ENCODE assay signal across 33 mouse cellular contexts in genomic region chr11:50188682-50189081, GRCm38 (mm10). TPM values are rescaled to one million over a fixed set of nuclear protein-coding genes. Genes with fewer than 3 reads are reported as not detected.
DNase-seq lines count a peak whose midpoint lies in the region; ATAC-seq and TF ChIP-seq lines count a peak whose summit lies in the region.
"Had no signal": no experiment of that assay in that cellular context is flagged by ENCODE, and none has a peak within 500 bp of the region (broad histone marks: within the 10 kb centered on the region; RNA-seq: fewer than 3 reads in every experiment).

No protein-coding gene starts in this region.

- no peak for TF ChIP-seq CTCF in intestine, postnatal 0 days (IDR thresholded peaks at IDR 0.05; ENCODE audit: low read depth)
- TF ChIP-seq CTCF in stomach, postnatal 0 days (IDR thresholded peaks at IDR 0.05; ENCODE audit: low read depth) = no peak

- no peak for TF ChIP-seq EP300 in stomach, postnatal 0 days (optimal IDR thresholded peaks at IDR 0.05)

- H3K4me1 ChIP-seq in intestine, embryonic 15.5 days (replicated peaks) = no peaks in the 10 kb centered on the region
- H3K4me1 ChIP-seq in intestine, postnatal 0 days (replicated peaks; ENCODE audit: control insufficient read depth, insufficient read depth, low read length) = no peaks in the 10 kb centered on the region
- H3K4me1 ChIP-seq in stomach, embryonic 14.5 days (ENCODE audit: control insufficient read depth, insufficient read depth, low read length) = no peaks in the 10 kb centered on the region
- no peaks in the 10 kb centered on the region for H3K4me1 ChIP-seq in stomach, postnatal 0 days (replicated peaks; ENCODE audit: control insufficient read depth, insufficient read depth)
- no peaks in the 10 kb centered on the region for H3K4me1 ChIP-seq in stomach, embryonic 16.5 days (ENCODE audit: control insufficient read depth, insufficient read depth, low read length)
- H3K4me1 ChIP-seq in embryonic facial prominence, embryonic 10.5 days = no peaks in the 10 kb centered on the region
- H3K4me1 ChIP-seq: embryonic facial prominence, embryonic 13.5 days; forebrain, embryonic 10.5 days; forebrain, embryonic 15.5 days; limb, embryonic 12.5 days; midbrain, embryonic 12.5 days; neural tube, embryonic 12.5 days had no signal

- no peak overlapping the region for H3K4me2 ChIP-seq in intestine, embryonic 15.5 days (replicated peaks)
- no peak overlapping the region for H3K4me2 ChIP-seq in intestine, postnatal 0 days (replicated peaks; ENCODE audit: low read depth)
- H3K4me2 ChIP-seq in stomach, embryonic 14.5 days (replicated peaks; ENCODE audit: low read depth, low read length) = no peak overlapping the region
- H3K4me2 ChIP-seq in stomach, postnatal 0 days (replicated peaks; ENCODE audit: low read depth) = no peak overlapping the region
- no peak overlapping the region for H3K4me2 ChIP-seq in stomach, embryonic 16.5 days (ENCODE audit: low read depth, low read length)
- H3K4me2 ChIP-seq: embryonic facial prominence, embryonic 13.5 days; forebrain, embryonic 15.5 days; heart, embryonic 13.5 days; hindbrain, embryonic 14.5 days; limb, embryonic 12.5 days; liver, embryonic 15.5 days; midbrain, embryonic 12.5 days; neural tube, embryonic 12.5 days had no signal

- H3K9ac ChIP-seq in intestine, embryonic 15.5 days = no peak overlapping the region
- no peak overlapping the region for H3K9ac ChIP-seq in intestine, postnatal 0 days (ENCODE audit: low read depth, low read length)
- H3K9ac ChIP-seq in stomach, embryonic 14.5 days (replicated peaks; ENCODE audit: low read depth, low read length) = no peak overlapping the region
- no peak overlapping the region for H3K9ac ChIP-seq in stomach, postnatal 0 days (ENCODE audit: low read length)
- H3K9ac ChIP-seq in stomach, embryonic 16.5 days (ENCODE audit: low read length) = 0 out of 2 replicates have a peak overlapping the region, but pooled peaks have one; percentile 5
- H3K9ac ChIP-seq: embryonic facial prominence, embryonic 13.5 days; forebrain, embryonic 15.5 days; heart, embryonic 13.5 days; hindbrain, embryonic 14.5 days; limb, embryonic 12.5 days; liver, embryonic 15.5 days; midbrain, embryonic 12.5 days; neural tube, embryonic 12.5 days had no signal

- H3K27me3 ChIP-seq in intestine, embryonic 15.5 days (replicated peaks) = no peaks in the 10 kb centered on the region
- no peaks in the 10 kb centered on the region for H3K27me3 ChIP-seq in intestine, postnatal 0 days (replicated peaks; ENCODE audit: control insufficient read depth, insufficient read depth, low read length)
- H3K27me3 ChIP-seq in stomach, embryonic 14.5 days (ENCODE audit: control insufficient read depth, insufficient read depth, low read length) = no peaks in the 10 kb centered on the region
- H3K27me3 ChIP-seq in stomach, postnatal 0 days (ENCODE audit: control insufficient read depth, insufficient read depth, low read length) = no peaks in the 10 kb centered on the region
- no peaks in the 10 kb centered on the region for H3K27me3 ChIP-seq in stomach, embryonic 16.5 days (ENCODE audit: control insufficient read depth, insufficient read depth, low read length)
- H3K27me3 ChIP-seq in embryonic facial prominence, embryonic 10.5 days (replicated peaks; ENCODE audit: low read depth, poor library complexity, severe bottlenecking) = no peaks in the 10 kb centered on the region
- H3K27me3 ChIP-seq: embryonic facial prominence, embryonic 13.5 days; forebrain, embryonic 15.5 days; heart, embryonic 13.5 days; limb, embryonic 12.5 days; liver, embryonic 15.5 days; megakaryocyte, embryonic 14.5 days; midbrain, embryonic 12.5 days; neural tube, embryonic 12.5 days had no signal

- H3K9me3 ChIP-seq in intestine, embryonic 15.5 days = no peaks in the 10 kb centered on the region
- H3K9me3 ChIP-seq in intestine, postnatal 0 days (ENCODE audit: control insufficient read depth) = no peaks in the 10 kb centered on the region
- no peaks in the 10 kb centered on the region for H3K9me3 ChIP-seq in stomach, embryonic 14.5 days (ENCODE audit: control insufficient read depth, low read depth, low read length)
- no peaks in the 10 kb centered on the region for H3K9me3 ChIP-seq in stomach, postnatal 0 days (ENCODE audit: control insufficient read depth, low read length)
- H3K9me3 ChIP-seq in stomach, embryonic 16.5 days (replicated peaks; ENCODE audit: control insufficient read depth, low read length) = no peaks in the 10 kb centered on the region
- no peaks in the 10 kb centered on the region for H3K9me3 ChIP-seq in embryonic facial prominence, embryonic 10.5 days
- H3K9me3 ChIP-seq: embryonic facial prominence, embryonic 13.5 days; forebrain, embryonic 10.5 days; forebrain, embryonic 15.5 days; G1E; heart, embryonic 13.5 days; limb, embryonic 12.5 days; liver, embryonic 15.5 days; megakaryocyte, embryonic 14.5 days; midbrain, embryonic 12.5 days; neural tube, embryonic 12.5 days had no signal

- H3K27ac ChIP-seq in intestine, embryonic 15.5 days = no peak overlapping the region
- no peak overlapping the region for H3K27ac ChIP-seq in intestine, postnatal 0 days (ENCODE audit: low read depth, low read length)
- H3K27ac ChIP-seq in stomach, embryonic 14.5 days (ENCODE audit: low read length) = no peak overlapping the region
- no peak overlapping the region for H3K27ac ChIP-seq in stomach, postnatal 0 days (replicated peaks)
- no peak overlapping the region; the same call in 1 of the 2 replicates for H3K27ac ChIP-seq in stomach, embryonic 16.5 days (ENCODE audit: low read length)
- H3K27ac ChIP-seq in embryonic facial prominence, embryonic 10.5 days (replicated peaks) = no peak overlapping the region
- H3K27ac ChIP-seq: embryonic facial prominence, embryonic 13.5 days; forebrain, embryonic 10.5 days; forebrain, embryonic 15.5 days; heart, adult 2 months; heart, embryonic 13.5 days; hindbrain, embryonic 14.5 days; layer of hippocampus, adult 2 months; left cerebral cortex, adult 2 months; limb, embryonic 12.5 days; midbrain, embryonic 12.5 days; neural tube, embryonic 12.5 days had no signal

- no peak overlapping the region for H3K4me3 ChIP-seq in intestine, embryonic 15.5 days (replicated peaks)
- no peak overlapping the region for H3K4me3 ChIP-seq in intestine, postnatal 0 days (ENCODE audit: low read depth, low read length)
- no peak overlapping the region for H3K4me3 ChIP-seq in stomach, embryonic 14.5 days (ENCODE audit: low read depth, low read length)
- no peak overlapping the region for H3K4me3 ChIP-seq in stomach, postnatal 0 days (ENCODE audit: low read depth, low read length)
- no peak overlapping the region for H3K4me3 ChIP-seq in stomach, embryonic 16.5 days (replicated peaks; ENCODE audit: low read length)
- H3K4me3 ChIP-seq in embryonic facial prominence, embryonic 10.5 days = no peak overlapping the region
- H3K4me3 ChIP-seq: embryonic facial prominence, embryonic 13.5 days; forebrain, embryonic 10.5 days; forebrain, embryonic 15.5 days; heart, adult 2 months; heart, embryonic 13.5 days; layer of hippocampus, adult 2 months; left cerebral cortex, adult 2 months; limb, embryonic 12.5 days; liver, embryonic 15.5 days; megakaryocyte, embryonic 14.5 days; midbrain, embryonic 12.5 days; myocyte; neural tube, embryonic 12.5 days had no signal

- ATAC-seq in intestine, embryonic 15.5 days = peak; percentile 45; the same call in 1 of the 2 replicates
- ATAC-seq in intestine, postnatal 0 days = no peak
- peak; percentile 28; the same call in 1 of the 2 replicates for ATAC-seq in stomach, embryonic 14.5 days (ENCODE audit: insufficient number of reproducible peaks, insufficient read depth, low FRiP score, low read depth)
- ATAC-seq in stomach, postnatal 0 days (ENCODE audit: low FRiP score, low TSS enrichment) = no peak; the same call in 1 of the 2 replicates
- no peak for ATAC-seq in stomach, embryonic 16.5 days (ENCODE audit: insufficient read depth, low FRiP score)
- ATAC-seq: forebrain, embryonic 15.5 days; inflammation-experienced regulatory T-cells, adult 6 months; lung, postnatal 0 days had no signal

- peak; percentile 70 for DNase-seq in adrenal gland, adult 2 months
- DNase-seq in adrenal gland, postnatal 4 days (ENCODE audit: low spot score in 2 of 2) = no peak
- DNase-seq in stomach, postnatal 0 days (ENCODE audit: low spot score) = no peak
- DNase-seq in embryonic facial prominence, embryonic 10.5 days (ENCODE audit: low spot score) = no peak
- DNase-seq: cerebellum, adult 11-12 months; cerebellum, adult 9-11 months; embryo, embryonic 11 days; gastrocnemius, postnatal 10 days; heart, adult 2 months; heart, postnatal 10 days; lung, postnatal 4 days; right cerebral cortex, postnatal 4 days; thymus, postnatal 14 days had no signal

- no peaks in the 10 kb centered on the region for H3K36me3 ChIP-seq in intestine, embryonic 15.5 days
- no peaks in the 10 kb centered on the region for H3K36me3 ChIP-seq in intestine, postnatal 0 days (ENCODE audit: control insufficient read depth, insufficient read depth)
- no peaks in the 10 kb centered on the region for H3K36me3 ChIP-seq in stomach, embryonic 14.5 days (ENCODE audit: control insufficient read depth, insufficient read depth, low read length)
- no peaks in the 10 kb centered on the region for H3K36me3 ChIP-seq in stomach, postnatal 0 days (ENCODE audit: control insufficient read depth, insufficient read depth, low read length)
- no peaks in the 10 kb centered on the region for H3K36me3 ChIP-seq in stomach, embryonic 16.5 days (ENCODE audit: control insufficient read depth, insufficient read depth, low read length)
- H3K36me3 ChIP-seq in embryonic facial prominence, embryonic 10.5 days (replicated peaks) = peaks cover 25% of the 10 kb centered on the region; the same call in 1 of the 2 replicates
- H3K36me3 ChIP-seq: forebrain, embryonic 15.5 days; liver, embryonic 15.5 days had no signal

- 48% methylated on average over 7 of the region's 7 CpGs for WGBS in intestine, embryonic 15.5 days
- WGBS in intestine, postnatal 0 days = 54% methylated on average over 7 of the region's 7 CpGs
- WGBS in stomach, embryonic 14.5 days = 58% methylated on average over 7 of the region's 7 CpGs
- WGBS in stomach, postnatal 0 days = 54% methylated on average over 7 of the region's 7 CpGs
- WGBS in stomach, embryonic 16.5 days = 51% methylated on average over 7 of the region's 7 CpGs
- 79% methylated on average over 7 of the region's 7 CpGs for WGBS in embryonic facial prominence, embryonic 10.5 days

RNA-seq across cellular contexts. Expression of gene Mrnip, which starts 14.4 kb away (rescaled TPM):
- 10 to 100 TPM in 1 of 2 experiments, 1 to 10 TPM in 1; 4.9 to 11.5 TPM for total RNA-seq in adrenal gland, adult 2 months (2021)
- polyA plus RNA-seq in adrenal gland, adult 2 months (2012; rRNA removed) = 6.6 and 8.7 TPM in 2 replicates
- total RNA-seq in adrenal gland, postnatal 4 days (2021) = 10 to 100 TPM; 24.8 to 26.2 TPM
- polyA plus RNA-seq in intestine, embryonic 15.5 days (2015; fragmentation: Nextera tagmentation; extraction: Ambion mirVana) = 9.6 and 12.5 TPM in 2 replicates
- 6.1 and 7.0 TPM in 2 replicates for polyA plus RNA-seq in intestine, postnatal 0 days (2015; fragmentation: Nextera tagmentation; extraction: Ambion mirVana)
- 15.5 and 17.3 TPM in 2 replicates for polyA plus RNA-seq in stomach, embryonic 14.5 days (2014; fragmentation: Nextera tagmentation; extraction: Ambion mirVana)
- 6.1 and 6.2 TPM in 2 replicates for polyA plus RNA-seq in stomach, postnatal 0 days (2015; fragmentation: Nextera tagmentation; extraction: Ambion mirVana)
- polyA plus RNA-seq in stomach, embryonic 16.5 days (2015; fragmentation: Nextera tagmentation; extraction: Ambion mirVana) = 11.9 and 12.5 TPM in 2 replicates
- polyA plus RNA-seq in embryonic facial prominence, embryonic 10.5 days (2016; fragmentation: Nextera tagmentation; extraction: Ambion mirVana) = 24.1 and 27.3 TPM in 2 replicates

RNA-seq across cellular contexts. Expression of gene Sqstm1, which starts 21.9 kb away (rescaled TPM):
- total RNA-seq in adrenal gland, adult 2 months (2021) = 1,000 to 10,000 TPM in 1 of 2 experiments, 100 to 1,000 TPM in 1; 696 to 1,341 TPM
- 517 and 655 TPM in 2 replicates for polyA plus RNA-seq in adrenal gland, adult 2 months (2012; rRNA removed)
- total RNA-seq in adrenal gland, postnatal 4 days (2021) = 100 to 1,000 TPM; 502 to 551 TPM
- 189 and 205 TPM in 2 replicates for polyA plus RNA-seq in intestine, embryonic 15.5 days (2015; fragmentation: Nextera tagmentation; extraction: Ambion mirVana)
- 197 and 213 TPM in 2 replicates for polyA plus RNA-seq in intestine, postnatal 0 days (2015; fragmentation: Nextera tagmentation; extraction: Ambion mirVana)
- 173 and 188 TPM in 2 replicates for polyA plus RNA-seq in stomach, embryonic 14.5 days (2014; fragmentation: Nextera tagmentation; extraction: Ambion mirVana)
- 211 and 220 TPM in 2 replicates for polyA plus RNA-seq in stomach, postnatal 0 days (2015; fragmentation: Nextera tagmentation; extraction: Ambion mirVana)
- polyA plus RNA-seq in stomach, embryonic 16.5 days (2015; fragmentation: Nextera tagmentation; extraction: Ambion mirVana) = 202 and 225 TPM in 2 replicates
- polyA plus RNA-seq in embryonic facial prominence, embryonic 10.5 days (2016; fragmentation: Nextera tagmentation; extraction: Ambion mirVana) = 130 and 131 TPM in 2 replicates

RNA-seq across cellular contexts. Expression of gene Mgat4b, which starts 22.0 kb away (rescaled TPM):
- 100 to 1,000 TPM; 119 to 128 TPM for total RNA-seq in adrenal gland, adult 2 months (2021)
- polyA plus RNA-seq in adrenal gland, adult 2 months (2012; rRNA removed) = 347 and 361 TPM in 2 replicates
- 100 to 1,000 TPM; 159 to 178 TPM for total RNA-seq in adrenal gland, postnatal 4 days (2021)
- 29.5 and 31.5 TPM in 2 replicates for polyA plus RNA-seq in intestine, embryonic 15.5 days (2015; fragmentation: Nextera tagmentation; extraction: Ambion mirVana)
- 33.2 and 35.0 TPM in 2 replicates for polyA plus RNA-seq in intestine, postnatal 0 days (2015; fragmentation: Nextera tagmentation; extraction: Ambion mirVana)
- polyA plus RNA-seq in stomach, embryonic 14.5 days (2014; fragmentation: Nextera tagmentation; extraction: Ambion mirVana) = 9.6 and 12.7 TPM in 2 replicates
- 30.8 and 32.6 TPM in 2 replicates for polyA plus RNA-seq in stomach, postnatal 0 days (2015; fragmentation: Nextera tagmentation; extraction: Ambion mirVana)
- polyA plus RNA-seq in stomach, embryonic 16.5 days (2015; fragmentation: Nextera tagmentation; extraction: Ambion mirVana) = 5.6 and 5.9 TPM in 2 replicates
- polyA plus RNA-seq in embryonic facial prominence, embryonic 10.5 days (2016; fragmentation: Nextera tagmentation; extraction: Ambion mirVana) = 22.6 and 23.5 TPM in 2 replicates

RNA-seq across cellular contexts. Expression of gene Ltc4s, which starts 49.7 kb away (rescaled TPM):
- 10 to 100 TPM; 17.0 to 21.6 TPM for total RNA-seq in adrenal gland, adult 2 months (2021)
- polyA plus RNA-seq in adrenal gland, adult 2 months (2012; rRNA removed) = 83.6 and 186 TPM in 2 replicates
- 1 to 10 TPM; 4.4 to 6.0 TPM for total RNA-seq in adrenal gland, postnatal 4 days (2021)
- 3.9 and 4.2 TPM in 2 replicates for polyA plus RNA-seq in intestine, embryonic 15.5 days (2015; fragmentation: Nextera tagmentation; extraction: Ambion mirVana)
- polyA plus RNA-seq in intestine, postnatal 0 days (2015; fragmentation: Nextera tagmentation; extraction: Ambion mirVana) = 39.5 and 54.4 TPM in 2 replicates
- 3.9 and 4.6 TPM in 2 replicates for polyA plus RNA-seq in stomach, embryonic 14.5 days (2014; fragmentation: Nextera tagmentation; extraction: Ambion mirVana)
- polyA plus RNA-seq in stomach, postnatal 0 days (2015; fragmentation: Nextera tagmentation; extraction: Ambion mirVana) = 13.2 and 13.8 TPM in 2 replicates
- polyA plus RNA-seq in stomach, embryonic 16.5 days (2015; fragmentation: Nextera tagmentation; extraction: Ambion mirVana) = 3.5 and 5.9 TPM in 2 replicates
- polyA plus RNA-seq in embryonic facial prominence, embryonic 10.5 days (2016; fragmentation: Nextera tagmentation; extraction: Ambion mirVana) = 0.75 and 1.4 TPM in 2 replicates
- total RNA-seq: G1E had no signal
- polyA plus RNA-seq: G1E; inflammation-experienced regulatory T-cells, adult 6 months had no signal

RNA-seq across cellular contexts. Expression of gene Tbc1d9b, which starts 57.5 kb away (rescaled TPM):
- 100 to 1,000 TPM; 145 TPM for total RNA-seq in adrenal gland, adult 2 months (2021)
- polyA plus RNA-seq in adrenal gland, adult 2 months (2012; rRNA removed) = 165 and 168 TPM in 2 replicates
- total RNA-seq in adrenal gland, postnatal 4 days (2021) = 100 to 1,000 TPM; 108 to 120 TPM
- polyA plus RNA-seq in intestine, embryonic 15.5 days (2015; fragmentation: Nextera tagmentation; extraction: Ambion mirVana) = 30.4 and 31.5 TPM in 2 replicates
- polyA plus RNA-seq in intestine, postnatal 0 days (2015; fragmentation: Nextera tagmentation; extraction: Ambion mirVana) = 16.7 and 18.0 TPM in 2 replicates
- polyA plus RNA-seq in stomach, embryonic 14.5 days (2014; fragmentation: Nextera tagmentation; extraction: Ambion mirVana) = 37.8 and 39.3 TPM in 2 replicates
- polyA plus RNA-seq in stomach, postnatal 0 days (2015; fragmentation: Nextera tagmentation; extraction: Ambion mirVana) = 13.9 and 14.5 TPM in 2 replicates
- polyA plus RNA-seq in stomach, embryonic 16.5 days (2015; fragmentation: Nextera tagmentation; extraction: Ambion mirVana) = 35.9 and 38.6 TPM in 2 replicates
- 35.7 and 36.9 TPM in 2 replicates for polyA plus RNA-seq in embryonic facial prominence, embryonic 10.5 days (2016; fragmentation: Nextera tagmentation; extraction: Ambion mirVana)

Comparison
In these comparisons a context has a peak if more than half of its experiments do, and no peak if none do; other contexts are left out.
1. ATAC-seq: peak in intestine, embryonic 15.5 days (single experiment) and stomach, embryonic 14.5 days (single experiment); none in intestine, postnatal 0 days (single experiment), stomach, postnatal 0 days (single experiment) and stomach, embryonic 16.5 days (single experiment).